Mouse (Mus musculus): ENCODE measurements around the gene Lin28b. TPM values are rescaled to one million over a fixed set of nuclear protein-coding genes. Genes with fewer than 3 reads are reported as not detected.
A peak's percentile ranks its signal among the peaks of the same experiment; 100 is the strongest.

The Lin28b gene
- polyA plus RNA-seq, 1 experiment from 2014 or later: 15.6 TPM

GRCm38 (mm10) chr10:45470079-45470739 is 16.0 kb downstream of the Lin28b start:
- Histone ChIP-seq H3K4me2 (replicated peaks) (peak overlapping the region; percentile 68), H3K36me3 (no peaks in the 10 kb centered on the region), H3K27me3 (peaks cover 4% of the 10 kb centered on the region), H3K4me3 (peak overlapping the region; percentile 53), H3K4me1 (peaks cover 27% of the 10 kb centered on the region), H3K9ac (replicated peaks) (peak overlapping the region; percentile 53), H3K9me3 (no peaks in the 10 kb centered on the region), H3K27ac (replicated peaks) (peak overlapping the region; percentile 56; the same call in 1 of the 2 replicates)
- ATAC-seq (ENCODE audit: low FRiP score, low read depth): peak; percentile 74
- 1% methylated on average over 13 of the region's 13 CpGs for WGBS

- Histone ChIP-seq H3K4me2 (replicated peaks) (peak overlapping the region; percentile 68), H3K9me3 (no peaks in the 10 kb centered on the region), H3K4me3 (peak overlapping the region; percentile 53), H3K27me3 (peaks cover 4% of the 10 kb centered on the region), H3K9ac (replicated peaks) (peak overlapping the region; percentile 53), H3K36me3 (no peaks in the 10 kb centered on the region), H3K4me1 (peaks cover 27% of the 10 kb centered on the region), H3K27ac (replicated peaks) (peak overlapping the region; percentile 56)
- under 1% methylated on average over 21 of the region's 21 CpGs for WGBS
- peak; percentile 68 for ATAC-seq (ENCODE audit: low FRiP score, low read depth)
Observed at GRCm38 (mm10) chr10:45469027-45469996, 16.9 kb downstream of the Lin28b start.

- Histone ChIP-seq H3K4me2 (replicated peaks) (peak overlapping the region; percentile 68), H3K4me3 (peak overlapping the region; percentile 53), H3K9me3 (no peaks in the 10 kb centered on the region), H3K27ac (replicated peaks) (no peak overlapping the region), H3K9ac (replicated peaks) (no peak overlapping the region), H3K4me1 (peaks cover 23% of the 10 kb centered on the region), H3K27me3 (peaks cover 4% of the 10 kb centered on the region), H3K36me3 (no peaks in the 10 kb centered on the region)
- no peak for ATAC-seq (ENCODE audit: low FRiP score, low read depth)
- 30% methylated on average over 4 of the region's 4 CpGs for WGBS
Observed at GRCm38 (mm10) chr10:45468180-45468915, 17.8 kb downstream of the Lin28b start.

GRCm38 (mm10) chr10:45458637-45459036 is 27.6 kb downstream of the Lin28b start:
- H3K27ac ChIP-seq (replicated peaks): no peak overlapping the region
- ATAC-seq (ENCODE audit: low FRiP score, low read depth): no peak
- H3K4me1 ChIP-seq: peaks cover 4% of the 10 kb centered on the region
- H3K36me3 ChIP-seq: no peaks in the 10 kb centered on the region
- no peaks in the 10 kb centered on the region for H3K27me3 ChIP-seq
- no peaks in the 10 kb centered on the region for H3K9me3 ChIP-seq
- 9% methylated on average over 2 of the region's 2 CpGs for WGBS
- no peak overlapping the region for H3K4me2 ChIP-seq (replicated peaks)
- H3K4me3 ChIP-seq: no peak overlapping the region
- no peak overlapping the region for H3K9ac ChIP-seq (replicated peaks)

- Histone ChIP-seq H3K4me1 (peaks cover 4% of the 10 kb centered on the region), H3K36me3 (no peaks in the 10 kb centered on the region), H3K27ac (replicated peaks) (no peak overlapping the region), H3K4me3 (no peak overlapping the region), H3K9ac (replicated peaks) (no peak overlapping the region), H3K9me3 (no peaks in the 10 kb centered on the region), H3K27me3 (no peaks in the 10 kb centered on the region), H3K4me2 (replicated peaks) (no peak overlapping the region)
- WGBS: 5% methylated on average over 2 of the region's 2 CpGs
- no peak for ATAC-seq (ENCODE audit: low FRiP score, low read depth)
Observed at GRCm38 (mm10) chr10:45458074-45458473, 28.1 kb downstream of the Lin28b start.

GRCm38 (mm10) chr10:45446625-45447024 is 39.6 kb downstream of the Lin28b start:
- H3K27ac ChIP-seq (replicated peaks): peak overlapping the region; percentile 75
- H3K4me2 ChIP-seq (replicated peaks): peak overlapping the region; percentile 46
- H3K9ac ChIP-seq (replicated peaks): no peak overlapping the region
- no peaks in the 10 kb centered on the region for H3K36me3 ChIP-seq
- H3K4me3 ChIP-seq: peak overlapping the region; percentile 22; the same call in 1 of the 2 replicates
- no peak for ATAC-seq (ENCODE audit: low FRiP score, low read depth)
- H3K4me1 ChIP-seq: peaks cover 11% of the 10 kb centered on the region; the same call in 1 of the 2 replicates
- no peaks in the 10 kb centered on the region for H3K9me3 ChIP-seq
- H3K27me3 ChIP-seq: no peaks in the 10 kb centered on the region

GRCm38 (mm10) chr10:45446215-45446614 is 40.0 kb downstream of the Lin28b start:
- Histone ChIP-seq H3K4me2 (replicated peaks) (peak overlapping the region; percentile 46), H3K36me3 (no peaks in the 10 kb centered on the region), H3K27me3 (no peaks in the 10 kb centered on the region), H3K4me1 (peaks cover 11% of the 10 kb centered on the region; the same call in 1 of the 2 replicates), H3K9me3 (no peaks in the 10 kb centered on the region), H3K27ac (replicated peaks) (peak overlapping the region; percentile 75), H3K9ac (replicated peaks) (peak overlapping the region; percentile 38), H3K4me3 (peak overlapping the region; percentile 22)
- 3% methylated on average over 8 of the region's 8 CpGs for WGBS
- peak; percentile 82 for ATAC-seq (ENCODE audit: low FRiP score, low read depth)

- Histone ChIP-seq H3K4me1 (0 out of 2 replicates have a peak, but pooled peaks cover 3% of the 10 kb centered on the region), H3K4me3 (no peak overlapping the region), H3K27me3 (no peaks in the 10 kb centered on the region), H3K9ac (replicated peaks) (no peak overlapping the region), H3K36me3 (peaks cover 6% of the 10 kb centered on the region; the same call in 1 of the 2 replicates), H3K4me2 (replicated peaks) (no peak overlapping the region), H3K9me3 (no peaks in the 10 kb centered on the region), H3K27ac (replicated peaks) (no peak overlapping the region)
- ATAC-seq (ENCODE audit: low FRiP score, low read depth): no peak
- WGBS: 88% methylated on average over 1 of the region's 1 CpGs
Observed at GRCm38 (mm10) chr10:45422372-45422771, 63.8 kb downstream of the Lin28b start.

GRCm38 (mm10) chr10:45412144-45412543 is 74.1 kb downstream of the Lin28b start:
- Histone ChIP-seq H3K9ac (replicated peaks) (no peak overlapping the region), H3K36me3 (no peaks in the 10 kb centered on the region), H3K4me1 (peaks cover 6% of the 10 kb centered on the region; the same call in 1 of the 2 replicates), H3K27me3 (no peaks in the 10 kb centered on the region), H3K4me3 (no peak overlapping the region), H3K27ac (replicated peaks) (no peak overlapping the region), H3K4me2 (replicated peaks) (no peak overlapping the region), H3K9me3 (no peaks in the 10 kb centered on the region)
- ATAC-seq (ENCODE audit: low FRiP score, low read depth): no peak
- WGBS: 23% methylated on average over 5 of the region's 5 CpGs

GRCm38 (mm10) chr10:45411741-45412140 is 74.5 kb downstream of the Lin28b start:
- no peak for ATAC-seq (ENCODE audit: low FRiP score, low read depth)
- 10% methylated on average over 2 of the region's 2 CpGs for WGBS
- H3K27ac ChIP-seq (replicated peaks): no peak overlapping the region
- H3K9me3 ChIP-seq: no peaks in the 10 kb centered on the region
- no peak overlapping the region for H3K4me2 ChIP-seq (replicated peaks)
- no peaks in the 10 kb centered on the region for H3K27me3 ChIP-seq
- no peaks in the 10 kb centered on the region for H3K36me3 ChIP-seq
- H3K9ac ChIP-seq (replicated peaks): no peak overlapping the region
- no peak overlapping the region for H3K4me3 ChIP-seq
- peaks cover 6% of the 10 kb centered on the region; the same call in 1 of the 2 replicates for H3K4me1 ChIP-seq

GRCm38 (mm10) chr10:45410624-45411341 is 75.4 kb downstream of the Lin28b start:
- Histone ChIP-seq H3K4me1 (peaks cover 6% of the 10 kb centered on the region; the same call in 1 of the 2 replicates), H3K36me3 (no peaks in the 10 kb centered on the region), H3K4me3 (no peak overlapping the region), H3K27ac (replicated peaks) (peak overlapping the region; percentile 47; the same call in 1 of the 2 replicates), H3K27me3 (no peaks in the 10 kb centered on the region), H3K4me2 (replicated peaks) (no peak overlapping the region), H3K9me3 (no peaks in the 10 kb centered on the region), H3K9ac (replicated peaks) (no peak overlapping the region)
- peak; percentile 96 for ATAC-seq (ENCODE audit: low FRiP score, low read depth)
- WGBS: 6% methylated on average over 10 of the region's 10 CpGs
